Mouse (Mus musculus) urinary bladder, postnatal 4 days (tissue): ENCODE data around the gene Fam129b.
A peak's percentile ranks its signal among the peaks of the same experiment; 100 is the strongest.

Source experiments
- DNase-seq, 2 experiments: peaks; one replicate each; pipeline ENCODE4 v3.0.0; 2021 to 2022; ENCODE audit warnings: low spot score in 2 of 2

Fam129b gene

DNA sequence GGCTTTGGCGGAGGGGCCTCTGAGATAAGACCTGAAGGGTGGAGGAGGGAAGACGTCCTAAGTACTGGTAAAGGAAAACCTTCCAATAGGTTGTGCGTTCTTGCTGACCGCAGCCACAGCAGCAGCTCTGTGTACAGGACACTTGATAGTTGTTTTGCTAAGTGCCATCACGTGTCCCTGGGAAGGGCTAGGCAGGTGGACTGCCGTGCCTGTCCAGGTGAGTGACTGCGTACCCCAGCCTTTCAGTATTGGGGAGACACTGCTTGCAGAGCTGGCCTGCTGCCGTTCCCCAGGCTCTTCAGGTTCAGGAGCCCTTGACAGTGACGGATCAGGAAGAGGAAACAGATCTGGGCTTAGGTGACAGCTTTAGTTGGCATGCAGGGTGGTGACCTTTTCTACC, 15.4 kb downstream of the Fam129b start:
- no peak for DNase-seq

DNA sequence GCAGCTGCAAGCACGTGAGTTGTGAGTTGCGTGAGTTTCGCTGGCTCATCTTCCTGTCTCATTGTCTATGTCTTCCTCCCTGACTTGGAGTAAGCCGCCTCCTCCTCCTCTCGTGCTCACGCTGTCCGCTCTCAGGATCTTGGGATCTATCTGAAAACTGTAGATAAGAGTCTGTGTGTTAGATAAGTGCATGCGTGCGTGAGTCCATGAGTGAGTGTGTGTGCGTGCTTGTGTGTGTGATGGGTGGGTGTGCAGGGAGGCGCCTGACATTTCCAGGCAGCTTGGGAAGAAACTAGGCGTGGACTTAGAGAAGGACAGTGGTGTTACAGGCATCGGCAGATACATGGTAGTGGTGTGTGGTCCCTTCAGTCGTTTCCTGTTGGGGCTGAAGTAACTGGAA, 16.6 kb downstream of the Fam129b start:
- no peak for DNase-seq

- DNase-seq = no peak
Observed at GRCm38 (mm10) chr2:32894097-32894496, 18.2 kb downstream of the Fam129b start.

DNA sequence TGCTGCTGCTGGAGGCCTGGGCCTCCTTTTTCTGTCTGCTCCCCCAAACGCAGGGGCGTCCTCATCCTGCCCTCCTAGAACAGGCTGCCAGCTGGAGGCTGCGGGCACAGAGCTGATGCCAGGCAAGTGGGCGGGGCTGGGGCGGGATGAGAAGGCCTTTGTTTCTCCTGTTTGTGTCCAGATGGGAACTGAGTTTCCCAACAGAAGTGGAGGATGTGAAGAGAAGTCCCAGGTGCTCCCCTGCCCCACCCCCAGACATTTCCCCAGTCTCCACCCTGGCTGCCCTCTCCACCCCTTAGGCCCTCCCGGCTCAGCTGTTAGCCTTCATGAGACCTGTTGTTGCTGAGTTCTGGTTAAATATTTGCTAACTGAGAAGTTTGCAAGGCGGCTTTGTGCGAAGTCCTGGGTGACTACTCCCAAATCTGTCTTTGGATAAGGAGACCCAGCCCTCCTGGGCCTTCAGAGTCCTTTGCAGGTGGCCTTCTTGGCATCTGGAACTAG, 19.7 kb downstream of the Fam129b start:
- DNase-seq = no peak

- no peak for DNase-seq
Observed at GRCm38 (mm10) chr2:32896507-32897147, 20.7 kb downstream of the Fam129b start.

DNA sequence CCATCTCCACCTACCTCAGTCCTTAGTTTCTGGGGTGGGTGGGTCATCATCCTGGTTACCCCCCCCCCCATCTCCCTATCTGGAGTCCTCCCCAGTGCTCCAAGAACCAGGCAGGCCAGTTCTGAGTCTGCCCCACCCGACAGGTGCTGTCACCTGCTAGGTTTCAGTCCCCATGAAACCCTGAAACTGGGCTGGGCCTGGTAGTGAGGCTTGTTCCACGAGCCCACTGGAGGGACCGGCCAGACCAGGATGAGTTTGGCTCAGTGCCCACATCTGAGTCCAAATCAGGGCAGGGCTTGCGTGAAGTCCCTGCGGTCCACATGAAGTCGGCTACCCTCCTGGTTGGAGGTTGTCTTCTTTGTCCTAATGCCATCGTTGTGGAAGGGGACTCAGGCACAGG, 23.1 kb downstream of the Fam129b start:
- DNase-seq = peak in 1 of 2 experiments; percentile 58

DNA sequence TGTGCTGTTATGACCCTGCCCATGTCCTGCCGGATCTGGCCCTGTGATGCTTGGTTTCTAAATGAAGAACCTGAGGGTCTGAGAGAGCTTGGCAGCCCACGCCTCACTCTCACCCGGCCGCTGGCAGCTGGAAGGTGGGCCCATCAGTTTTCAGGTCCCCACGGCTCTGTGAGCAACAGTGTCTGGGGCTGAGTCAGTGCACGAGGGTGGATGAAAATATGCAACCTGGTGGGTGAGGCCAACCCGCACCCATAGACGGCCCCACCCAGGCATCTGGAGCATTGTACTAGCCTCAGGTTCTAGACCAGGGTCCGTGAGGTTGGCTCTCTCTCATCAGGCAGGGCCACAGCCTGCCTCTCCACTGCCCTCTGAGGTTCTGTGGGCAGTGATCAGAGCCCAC, 26.2 kb downstream of the Fam129b start:
- no peak for DNase-seq

GRCm38 (mm10) chr2:32903470-32903869, 27.6 kb downstream of the Fam129b start:
- no peak for DNase-seq

GRCm38 (mm10) chr2:32904637-32905036, 28.7 kb downstream of the Fam129b start:
- DNase-seq = no peak

DNA sequence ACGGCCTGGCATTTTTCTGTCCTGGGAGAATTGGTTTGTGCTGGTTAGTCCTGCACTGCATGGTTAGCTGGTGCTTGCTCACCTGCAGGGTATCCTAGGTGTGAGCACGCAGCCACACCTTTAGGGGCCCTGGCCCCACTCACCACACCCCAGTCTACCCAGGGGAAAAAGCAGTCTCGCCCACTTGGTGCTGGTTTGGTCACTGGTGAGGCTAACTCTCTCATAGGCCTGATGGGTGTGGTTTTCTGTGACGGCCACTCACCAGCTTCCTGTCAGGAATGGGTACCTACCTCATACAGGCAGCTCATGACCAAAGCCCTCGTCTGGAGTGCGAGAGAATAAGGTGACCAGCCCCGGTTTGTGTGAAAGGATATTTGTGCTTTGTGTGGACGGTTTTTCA, 29.4 kb downstream of the Fam129b start:
- DNase-seq = no peak

GRCm38 (mm10) chr2:32907442-32907841, 31.5 kb downstream of the Fam129b start:
- no peak for DNase-seq

DNA sequence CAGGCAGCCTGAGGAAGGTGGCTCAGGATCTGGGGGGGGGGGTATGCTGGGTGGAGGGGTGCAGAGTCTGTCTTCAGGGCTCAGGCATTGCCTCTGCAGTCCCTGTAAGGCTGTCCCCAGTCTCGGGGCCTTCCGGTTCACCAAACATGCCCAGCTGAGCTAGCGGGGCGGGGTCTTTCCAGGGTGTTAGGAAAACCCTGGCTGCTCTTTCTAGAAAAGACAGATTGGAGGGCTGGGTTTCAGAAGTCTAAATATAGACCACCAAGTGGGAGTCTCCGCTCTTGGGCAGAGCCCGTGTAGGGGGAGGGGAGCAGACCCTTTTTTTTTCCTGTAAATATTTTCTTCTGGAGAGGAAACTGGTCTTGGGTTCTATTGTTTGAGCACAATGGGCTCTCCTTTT, 32.4 kb downstream of the Fam129b start:
- peak in 1 of 2 experiments; percentile 49 for DNase-seq

- DNase-seq = no peak
Observed at GRCm38 (mm10) chr2:32908796-32909195, 32.9 kb downstream of the Fam129b start.

- DNase-seq = no peak
Observed at GRCm38 (mm10) chr2:32911639-32912182, 35.8 kb downstream of the Fam129b start.

DNA sequence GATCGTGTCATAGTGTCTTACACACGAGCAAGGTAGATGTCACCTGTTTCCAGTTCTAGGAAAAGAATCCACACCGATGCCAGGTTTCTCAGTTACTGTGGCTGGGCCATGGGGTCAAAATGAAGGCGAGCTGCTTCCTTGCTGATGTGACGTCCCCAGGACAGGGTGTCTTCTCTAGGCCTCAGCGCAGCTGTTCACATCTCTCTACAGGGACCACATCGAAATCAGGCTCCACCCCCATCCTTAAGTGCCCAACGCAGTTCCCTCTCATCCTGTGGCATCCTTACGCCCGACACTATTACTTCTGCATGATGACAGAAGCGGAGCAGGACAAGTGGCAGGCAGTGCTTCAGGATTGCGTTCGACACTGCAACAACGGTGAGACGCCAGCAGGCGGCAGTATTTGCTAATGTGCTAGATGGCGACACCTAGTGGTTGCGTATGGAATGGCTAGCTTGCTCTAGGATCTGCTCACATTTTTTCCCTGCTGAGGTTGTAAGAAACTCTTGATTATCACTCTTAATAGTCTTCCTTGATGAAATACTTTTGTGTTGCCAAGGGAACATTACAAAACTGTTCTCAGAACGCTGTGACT, 36.4 kb downstream of the Fam129b start:
- peak; percentile 72 to 82 for DNase-seq

- DNase-seq = no peak
Observed at GRCm38 (mm10) chr2:32914362-32914761, 38.4 kb downstream of the Fam129b start.

GRCm38 (mm10) chr2:32914896-32915295, 39.0 kb downstream of the Fam129b start:
- DNase-seq = peak; percentile 70 to 75

DNA sequence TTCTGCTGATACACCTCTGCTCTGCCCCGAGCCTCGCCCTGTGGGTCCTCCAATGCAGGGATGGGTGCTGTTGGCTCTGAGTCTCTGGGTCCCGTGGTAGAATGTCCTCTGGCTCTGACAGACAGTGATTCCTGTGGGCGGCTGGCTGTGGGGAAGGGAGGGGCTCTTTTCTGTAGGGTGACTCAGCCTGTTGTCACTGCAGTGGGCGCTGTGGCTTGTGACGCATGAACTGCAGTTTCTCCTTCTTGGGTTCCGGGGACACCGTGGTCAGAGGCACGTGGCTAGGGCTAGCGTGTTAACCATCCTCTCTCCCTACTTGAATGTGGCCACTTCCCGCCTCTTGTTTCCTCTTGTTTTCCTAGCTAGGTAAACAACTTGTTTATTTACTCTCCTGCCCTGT, 41.6 kb downstream of the Fam129b start:
- no peak for DNase-seq

DNA sequence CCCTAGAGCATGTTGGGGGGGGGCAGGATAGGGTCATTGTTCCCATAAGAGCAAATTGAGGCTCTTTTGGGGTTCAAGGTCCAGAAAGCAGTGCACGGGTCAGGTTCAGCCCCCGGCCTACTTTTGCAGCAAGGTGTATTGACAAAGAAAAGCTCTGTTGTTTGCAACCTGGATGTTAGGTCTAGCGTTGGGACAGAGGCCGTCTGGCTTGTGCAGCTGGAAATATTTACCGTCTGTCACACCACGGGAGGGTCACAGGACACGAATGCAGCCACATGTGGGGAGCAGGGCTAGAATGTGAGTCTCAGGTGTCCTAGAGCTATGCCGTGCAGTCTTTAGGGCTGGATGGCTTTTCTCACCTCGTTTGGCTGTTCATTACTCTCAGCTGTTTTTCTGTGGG, 42.5 kb downstream of the Fam129b start:
- DNase-seq = no peak

GRCm38 (mm10) chr2:32921235-32921634, 45.3 kb downstream of the Fam129b start:
- no peak for DNase-seq

- no peak for DNase-seq
Observed at GRCm38 (mm10) chr2:32921801-32922380, 46.0 kb downstream of the Fam129b start.

GRCm38 (mm10) chr2:32922564-32922963, 46.6 kb downstream of the Fam129b start:
- no peak for DNase-seq
